32 mouse cellular contexts compared by ENCODE assay signal in genomic region chr1:93026600-93026999, GRCm38 (mm10). TPM values are rescaled to one million over a fixed set of nuclear protein-coding genes. Genes with fewer than 3 reads are reported as not detected.
DNase-seq lines count a peak whose midpoint lies in the region; ATAC-seq lines count a peak whose summit lies in the region.
"Had no signal": no experiment of that assay in that cellular context is flagged by ENCODE, and none has a peak within 500 bp of the region (broad histone marks: within the 10 kb centered on the region; RNA-seq: fewer than 3 reads in every experiment).

No protein-coding gene starts in this region.

- H3K4me3 ChIP-seq in heart, embryonic 11.5 days (ENCODE audit: low read depth, low read length), result no peak overlapping the region
- no peak overlapping the region for H3K4me3 ChIP-seq in lung, embryonic 15.5 days
- H3K4me3 ChIP-seq in liver, embryonic 12.5 days, result no peak overlapping the region
- H3K4me3 ChIP-seq: embryonic facial prominence, embryonic 12.5 days; embryonic facial prominence, embryonic 15.5 days; gastrocnemius, adult 2 months; hindbrain, embryonic 10.5 days had no signal

- no peak overlapping the region for H3K27ac ChIP-seq in heart, embryonic 11.5 days (ENCODE audit: low read depth, low read length)
- H3K27ac ChIP-seq in lung, embryonic 15.5 days, result no peak overlapping the region
- H3K27ac ChIP-seq in liver, embryonic 12.5 days, result no peak overlapping the region
- H3K27ac ChIP-seq: embryonic facial prominence, embryonic 12.5 days; embryonic facial prominence, embryonic 15.5 days; gastrocnemius, adult 2 months; hindbrain, embryonic 10.5 days; hindbrain, embryonic 14.5 days had no signal

- H3K27me3 ChIP-seq in heart, embryonic 11.5 days (ENCODE audit: control insufficient read depth, insufficient read depth, low read length), result peaks cover 3% of the 10 kb centered on the region; the same call in 1 of the 2 replicates
- H3K27me3 ChIP-seq in lung, embryonic 15.5 days, result no peaks in the 10 kb centered on the region
- H3K27me3 ChIP-seq in liver, embryonic 12.5 days (replicated peaks), result peaks cover 37% of the 10 kb centered on the region
- H3K27me3 ChIP-seq: embryonic facial prominence, embryonic 12.5 days; embryonic facial prominence, embryonic 15.5 days had no signal

- no peaks in the 10 kb centered on the region for H3K9me3 ChIP-seq in heart, embryonic 11.5 days (replicated peaks; ENCODE audit: control insufficient read depth, low read length)
- H3K9me3 ChIP-seq in lung, embryonic 15.5 days, result no peaks in the 10 kb centered on the region
- no peaks in the 10 kb centered on the region for H3K9me3 ChIP-seq in liver, embryonic 12.5 days (replicated peaks)
- H3K9me3 ChIP-seq: embryonic facial prominence, embryonic 12.5 days; embryonic facial prominence, embryonic 15.5 days; G1E; hindbrain, embryonic 10.5 days had no signal

- no peaks in the 10 kb centered on the region for H3K4me1 ChIP-seq in heart, embryonic 11.5 days (ENCODE audit: control insufficient read depth, insufficient read depth, low read length)
- H3K4me1 ChIP-seq in lung, embryonic 15.5 days, result no peaks in the 10 kb centered on the region
- peaks cover 9% of the 10 kb centered on the region; the same call in 1 of the 2 replicates for H3K4me1 ChIP-seq in liver, embryonic 12.5 days
- H3K4me1 ChIP-seq: embryonic facial prominence, embryonic 12.5 days; embryonic facial prominence, embryonic 15.5 days; hindbrain, embryonic 10.5 days had no signal

- WGBS in heart, embryonic 11.5 days (ENCODE audit: insufficient replicate concordance), result 69% methylated on average over 8 of the region's 8 CpGs
- WGBS in lung, embryonic 15.5 days, result 79% methylated on average over 8 of the region's 8 CpGs
- WGBS in liver, embryonic 12.5 days (ENCODE audit: insufficient replicate concordance), result 52% methylated on average over 8 of the region's 8 CpGs

- H3K9ac ChIP-seq in heart, embryonic 11.5 days (ENCODE audit: low read depth, low read length), result no peak overlapping the region
- no peak overlapping the region for H3K9ac ChIP-seq in lung, embryonic 15.5 days
- H3K9ac ChIP-seq in liver, embryonic 12.5 days, result no peak overlapping the region
- H3K9ac ChIP-seq: embryonic facial prominence, embryonic 12.5 days; embryonic facial prominence, embryonic 15.5 days; forebrain, postnatal 0 days; hindbrain, embryonic 14.5 days had no signal

- no peak overlapping the region for H3K4me2 ChIP-seq in heart, embryonic 11.5 days
- no peak overlapping the region for H3K4me2 ChIP-seq in lung, embryonic 15.5 days
- H3K4me2 ChIP-seq in liver, embryonic 12.5 days, result peak overlapping the region; percentile 2; the same call in 1 of the 2 replicates
- H3K4me2 ChIP-seq: embryonic facial prominence, embryonic 12.5 days; embryonic facial prominence, embryonic 15.5 days; hindbrain, embryonic 14.5 days had no signal

- no peaks in the 10 kb centered on the region for H3K36me3 ChIP-seq in heart, embryonic 11.5 days (ENCODE audit: control insufficient read depth, insufficient read depth, low read length)
- no peaks in the 10 kb centered on the region for H3K36me3 ChIP-seq in lung, embryonic 15.5 days
- H3K36me3 ChIP-seq in liver, embryonic 12.5 days, result no peaks in the 10 kb centered on the region
- H3K36me3 ChIP-seq: embryonic facial prominence, embryonic 12.5 days; G1E had no signal

- intact Hi-C loops in heart, postnatal 25 days (cut with DNase I), result no loop called here

- 0 out of 2 replicates have a peak, but pooled peaks have one; percentile 40 for ATAC-seq in heart, embryonic 11.5 days (replicated peaks; ENCODE audit: insufficient number of reproducible peaks, low FRiP score, low TSS enrichment)
- ATAC-seq in lung, embryonic 15.5 days (ENCODE audit: borderline replicate concordance, extremely low read depth, low FRiP score, low TSS enrichment), result peak; percentile 43; the same call in 1 of the 2 replicates
- peak; percentile 70 for ATAC-seq in liver, embryonic 12.5 days
- ATAC-seq: forebrain, embryonic 14.5 days; forebrain, postnatal 0 days; Patski had no signal

- DNase-seq in heart, postnatal 25 days (ENCODE audit: low spot score), result no peak
- no peak for DNase-seq in lung, adult 18-20 months
- DNase-seq in kidney, adult 11 months, result no peak
- no peak for DNase-seq in cerebellum, adult 9-10 months
- DNase-seq: adrenal gland, postnatal 10 days; adrenal gland, postnatal 36 days; B cell, adult 2 months; cerebellum, adult 18-20 months; cerebellum, adult 9-11 months; cerebellum, postnatal 25 days; forebrain, postnatal 0 days; gastrocnemius, adult 2 months; gastrocnemius, postnatal 14 days; heart, adult 11 months; heart, postnatal 36 days had no signal

RNA-seq across cellular contexts. Expression of gene Aqp12, which starts 20.5 kb away (rescaled TPM):
- polyA plus RNA-seq in heart, embryonic 11.5 days (2014; fragmentation: Nextera tagmentation; extraction: Ambion mirVana), result not detected in 2 replicates
- total RNA-seq in heart, postnatal 25 days (2021), result not detected
- polyA plus RNA-seq in lung, embryonic 15.5 days (2015; fragmentation: Nextera tagmentation; extraction: Ambion mirVana), result not detected in 2 replicates
- polyA plus RNA-seq in liver, embryonic 12.5 days (2016; fragmentation: Nextera tagmentation; extraction: Ambion mirVana), result not detected in 2 replicates
- total RNA-seq: adrenal gland, postnatal 36 days; CH12.LX; common myeloid progenitor, adult 5-6 weeks; forebrain, postnatal 0 days; G1E; gastrocnemius, adult 2 months; gastrocnemius, postnatal 14 days; gastrocnemius, postnatal 4 days; heart, adult 8-10 months; heart, postnatal 36 days had no signal
- polyA plus RNA-seq: embryonic facial prominence, embryonic 12.5 days; embryonic facial prominence, embryonic 15.5 days; forebrain, embryonic 11.5 days; forebrain, embryonic 14.5 days; forebrain, postnatal 0 days; frontal cortex, adult 2 months; G1E; heart, postnatal 0 days; hindbrain, embryonic 10.5 days; hindbrain, embryonic 14.5 days; Patski had no signal
